Mouse (Mus musculus) embryo, embryonic 11 days (tissue): ENCODE measurements around the gene Gm28035.

ENCODE experiments used
- DNase-seq: peaks from one replicate; pipeline ENCODE4 v3.0.0-alpha.2; 2015

Gene Gm28035

DNA sequence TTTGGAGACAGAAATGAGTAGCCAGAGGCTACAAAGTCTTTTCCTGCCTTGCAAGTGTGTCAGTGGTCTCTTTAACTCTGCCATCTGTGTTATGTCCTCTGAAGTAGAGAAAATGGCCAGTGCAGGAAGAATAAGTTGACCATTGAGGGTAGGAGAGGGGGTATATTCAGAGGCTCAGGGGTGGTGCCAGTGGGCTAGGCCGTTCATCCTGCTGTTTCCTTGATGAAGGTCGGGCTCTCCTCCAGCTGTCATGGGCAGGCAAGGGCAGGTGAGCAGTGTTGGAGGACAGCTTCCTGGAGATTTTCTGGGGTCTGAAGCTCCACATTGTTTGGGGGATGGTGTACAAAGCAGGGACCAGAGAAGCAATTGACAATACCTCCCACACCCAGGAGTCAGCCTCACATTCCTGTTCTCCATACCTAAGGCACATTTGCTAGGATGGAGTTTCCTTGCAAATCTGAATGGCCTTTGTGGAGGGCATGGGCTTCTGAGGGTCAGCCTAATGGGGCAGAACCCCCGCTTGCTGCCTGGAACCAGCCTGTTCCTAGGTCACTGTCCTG is 1.4 kb upstream of the Gm28035 start:
- no peak for DNase-seq

DNA sequence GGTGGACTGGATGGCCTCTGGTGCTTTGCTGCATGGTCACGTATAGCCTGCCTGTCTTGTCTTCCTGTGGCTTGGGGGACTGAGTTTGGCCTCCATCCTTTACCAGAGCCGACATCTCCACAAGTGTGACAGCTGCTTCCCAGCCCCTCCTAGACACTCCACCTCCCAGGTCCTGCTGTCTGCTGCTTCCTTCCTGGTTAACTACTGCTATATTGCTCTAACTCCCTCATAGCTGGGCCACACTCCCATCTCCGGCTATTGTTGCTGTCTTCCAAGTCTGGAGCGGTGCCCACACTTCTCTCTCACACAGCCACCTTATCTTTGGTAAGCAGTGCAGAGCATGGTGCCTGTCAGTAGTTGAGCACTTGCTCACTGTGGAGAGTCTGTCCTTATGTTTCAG is 590 bp upstream of the Gm28035 start:
- no peak for DNase-seq

DNA sequence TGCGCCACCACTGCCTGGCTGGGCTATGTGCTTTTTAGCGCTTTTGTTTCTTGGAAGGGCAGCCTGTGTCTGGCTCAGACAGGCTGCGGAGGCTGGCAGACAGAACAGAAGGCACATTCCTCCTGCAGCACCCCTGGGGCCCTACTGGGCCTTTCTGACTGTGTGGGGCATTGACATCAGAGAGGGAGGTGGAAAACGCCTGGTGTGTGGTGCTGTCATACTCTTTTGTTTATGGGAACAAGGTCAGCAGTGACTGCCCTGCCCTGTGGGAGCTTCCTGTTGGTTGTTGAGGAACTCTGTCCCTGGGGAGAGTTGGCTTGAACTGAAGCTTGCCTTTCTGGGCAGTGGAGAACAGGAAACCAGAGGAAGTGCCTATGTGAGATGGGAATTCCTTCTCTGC is 2.1 kb downstream of the Gm28035 start:
- DNase-seq: peak; percentile 73

DNA sequence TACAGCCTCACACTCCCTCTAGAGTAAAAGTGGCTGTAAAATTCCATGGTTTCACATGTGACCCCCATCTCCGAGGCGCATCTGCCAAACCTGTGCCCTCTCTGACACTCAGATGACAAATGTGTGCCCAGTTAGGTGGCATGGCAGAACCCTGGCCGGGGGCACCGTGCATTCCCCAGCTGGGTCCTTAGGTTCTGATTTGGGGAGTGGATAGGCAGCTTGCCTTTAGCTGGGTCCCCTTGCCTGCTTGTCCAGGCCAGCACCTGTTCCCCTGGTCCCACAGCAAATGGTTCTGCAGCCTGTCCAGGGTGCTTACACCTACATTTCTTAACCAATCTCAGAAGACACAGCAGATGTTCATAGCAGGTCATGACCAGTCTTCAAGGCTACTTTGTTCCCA is 3.0 kb downstream of the Gm28035 start:
- no peak for DNase-seq

DNA sequence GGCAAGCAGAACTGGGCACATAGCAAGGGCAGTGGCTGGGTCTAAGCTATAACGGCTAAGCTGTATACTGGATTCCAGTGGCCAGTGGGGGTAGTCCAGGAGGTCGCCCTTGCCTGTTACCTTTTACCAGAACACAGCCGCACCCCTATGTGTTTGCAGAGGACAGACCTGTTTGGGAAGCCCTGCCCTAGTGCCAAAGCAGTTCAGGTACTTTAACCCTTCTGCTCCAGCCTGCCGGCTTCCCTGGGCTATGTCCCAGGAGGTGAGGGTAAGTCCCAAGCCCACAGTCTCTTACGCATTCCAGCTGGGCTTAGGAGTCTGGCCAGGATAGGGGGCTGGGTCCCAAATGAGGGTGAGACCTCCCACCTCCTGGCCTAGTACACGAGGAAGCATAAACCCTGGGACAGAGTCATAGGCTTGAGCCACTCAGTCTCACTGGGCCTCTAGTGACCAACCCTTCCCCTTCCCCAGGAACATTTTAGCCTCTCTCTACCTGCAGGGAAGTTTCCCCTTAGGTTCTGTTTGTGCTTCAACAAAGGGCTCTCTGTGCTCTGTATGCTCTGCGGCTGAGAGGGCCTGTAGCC is 4.3 kb downstream of the Gm28035 start:
- DNase-seq: no peak

DNA sequence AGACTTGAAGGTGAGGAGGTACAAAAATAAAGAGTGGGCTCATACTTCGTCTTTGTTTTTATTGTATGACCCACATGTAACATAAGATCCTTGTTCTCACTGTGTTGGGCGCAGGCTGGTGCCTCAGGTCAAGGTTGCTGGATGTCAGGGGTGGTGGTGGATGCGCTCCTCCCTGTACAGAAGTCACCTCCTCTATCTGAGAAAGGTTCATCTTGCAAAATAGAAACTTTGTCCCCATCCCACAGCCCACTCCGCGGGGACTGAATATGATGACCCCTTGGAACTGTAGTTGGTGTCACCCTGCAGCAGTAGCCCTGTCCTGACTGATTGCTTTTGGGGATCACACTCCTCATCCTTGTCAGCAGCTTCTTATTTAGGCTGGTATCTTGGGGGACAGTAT is 6.7 kb downstream of the Gm28035 start:
- DNase-seq: no peak

DNA sequence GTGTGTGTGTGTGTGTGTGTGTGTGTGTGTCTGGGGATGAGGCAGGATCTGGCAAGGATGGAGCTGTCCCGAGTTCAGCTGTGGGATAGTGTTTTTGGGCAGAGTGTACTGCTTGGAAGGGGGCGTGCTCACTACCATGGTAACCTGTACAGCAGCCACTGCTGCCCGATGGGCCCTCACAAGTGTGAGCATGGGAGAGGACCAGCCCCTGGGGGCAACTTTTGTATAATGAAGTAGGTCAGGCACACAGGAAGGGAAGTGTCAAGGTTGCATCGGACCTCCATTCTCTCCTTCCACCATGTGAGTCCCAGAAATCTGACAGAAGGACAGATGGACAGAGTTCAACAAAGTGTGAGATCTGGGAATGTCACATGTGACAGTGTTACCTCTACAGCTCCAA is 7.3 kb downstream of the Gm28035 start:
- no peak for DNase-seq

DNA sequence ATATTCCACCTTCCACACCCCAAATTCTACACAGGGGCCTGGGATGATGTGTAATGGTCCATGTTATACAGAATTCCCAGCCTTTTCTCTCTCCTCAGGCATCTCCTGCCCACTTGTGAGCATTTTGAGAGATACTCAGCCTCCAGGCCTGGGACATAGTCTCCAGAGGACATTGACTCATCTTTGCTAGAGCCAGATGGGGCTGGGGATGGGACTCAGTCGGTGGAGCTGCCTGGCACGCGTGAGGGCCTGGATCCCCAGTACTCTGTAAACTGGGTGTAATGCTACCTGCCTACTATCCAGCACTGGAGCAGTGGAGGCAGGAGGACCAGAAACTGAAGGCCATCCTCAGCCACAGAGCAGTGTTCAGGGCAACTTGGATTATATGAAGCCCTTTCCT is 8.8 kb downstream of the Gm28035 start:
- DNase-seq: no peak

DNA sequence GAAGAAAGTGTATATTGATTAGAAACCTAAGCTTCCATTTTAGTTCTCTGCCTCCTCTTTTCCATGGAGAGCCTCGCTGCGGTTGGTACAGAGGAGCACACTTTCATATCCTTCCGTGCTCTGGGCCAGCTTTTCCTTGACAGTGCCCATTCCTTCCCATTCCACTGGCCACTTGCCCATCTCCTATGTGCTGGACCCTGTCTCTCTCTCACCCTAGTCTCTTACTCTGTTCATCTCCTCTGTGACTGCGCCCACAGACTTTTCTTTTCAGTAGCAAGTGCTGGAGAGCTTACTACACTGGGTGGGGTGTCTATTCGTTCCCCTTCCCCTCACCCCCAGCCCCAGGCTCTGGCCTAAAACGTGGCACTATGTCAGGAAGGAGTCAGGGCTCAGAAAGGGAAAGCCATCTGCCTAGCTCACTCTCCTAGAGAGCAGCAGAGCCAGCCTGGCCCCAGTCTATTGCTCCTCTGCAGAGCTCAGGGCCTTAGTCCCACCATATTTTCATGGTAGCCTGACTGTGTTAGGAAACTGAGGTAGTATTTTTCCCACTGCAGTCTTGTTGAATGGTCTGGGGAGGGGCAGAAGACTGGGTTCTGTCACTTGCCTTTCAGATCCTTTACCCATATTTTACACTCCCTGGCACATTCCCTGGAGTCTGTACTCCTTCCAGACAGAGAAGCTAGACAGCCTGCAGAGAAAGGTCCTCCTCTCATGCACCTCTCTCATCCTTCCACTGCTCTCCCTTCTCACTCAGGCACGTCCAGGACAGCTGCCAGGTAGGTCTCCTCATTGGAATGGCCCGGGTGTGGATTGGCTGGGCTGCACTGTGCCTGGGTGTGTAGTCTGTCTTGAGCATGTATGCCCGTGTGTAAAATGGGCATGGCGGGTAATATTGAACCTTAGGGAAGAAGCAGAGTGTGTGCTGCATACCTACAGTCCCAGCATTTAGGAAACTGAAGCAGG is 10.1 kb downstream of the Gm28035 start:
- no peak for DNase-seq

DNA sequence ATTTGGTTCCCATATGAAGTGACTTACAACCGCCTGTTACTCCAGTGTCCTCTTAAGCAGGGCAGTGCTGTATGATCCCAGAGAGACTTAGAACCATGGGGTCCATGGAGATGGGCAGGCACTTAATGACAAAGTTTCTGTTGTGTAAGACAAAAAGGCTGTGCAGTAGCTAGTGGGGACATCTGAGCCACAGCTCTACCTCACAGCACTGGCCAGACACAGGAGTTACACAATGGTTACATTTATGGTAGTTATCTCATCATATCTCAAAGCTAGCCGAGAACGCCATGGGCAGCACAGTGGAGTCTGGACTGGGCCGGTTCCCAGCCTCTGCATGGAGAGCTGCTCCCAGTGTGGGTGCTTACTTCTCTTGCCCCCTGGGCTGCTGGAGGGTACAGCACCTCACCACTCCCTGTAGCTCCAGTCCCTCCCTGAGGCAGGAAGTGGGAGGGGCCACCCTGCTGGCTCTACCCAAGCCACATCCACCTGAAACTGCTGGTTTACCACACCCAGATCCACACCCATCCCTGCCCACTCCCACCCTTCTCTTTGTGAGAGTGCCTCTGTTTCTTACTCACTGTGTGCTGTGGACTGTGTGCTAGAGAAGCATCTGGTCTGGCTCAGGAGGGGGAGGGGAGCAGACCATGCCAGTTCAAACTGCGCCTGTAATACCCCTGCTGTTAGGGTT is 11.2 kb downstream of the Gm28035 start:
- DNase-seq: no peak

DNA sequence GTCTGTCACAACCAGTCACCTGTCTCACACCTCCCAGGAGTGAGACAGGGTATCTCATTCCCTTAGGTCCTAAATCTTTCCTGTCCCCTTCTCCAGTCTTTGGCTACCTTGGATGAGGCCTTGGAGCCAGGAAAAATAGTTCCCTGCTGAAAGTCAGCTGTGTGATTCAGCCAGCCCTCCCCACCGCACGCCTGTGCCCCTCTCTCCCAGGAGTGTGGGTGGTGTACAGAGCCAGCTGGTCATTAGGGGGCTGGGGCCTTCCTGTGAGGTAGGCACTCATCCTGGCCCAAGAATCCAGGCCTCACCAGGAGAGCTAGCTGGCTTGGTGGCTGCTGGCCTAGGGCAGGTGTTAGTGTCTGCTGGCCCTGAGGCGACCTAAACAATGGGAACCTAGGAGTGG is 12.2 kb downstream of the Gm28035 start:
- DNase-seq: no peak

DNA sequence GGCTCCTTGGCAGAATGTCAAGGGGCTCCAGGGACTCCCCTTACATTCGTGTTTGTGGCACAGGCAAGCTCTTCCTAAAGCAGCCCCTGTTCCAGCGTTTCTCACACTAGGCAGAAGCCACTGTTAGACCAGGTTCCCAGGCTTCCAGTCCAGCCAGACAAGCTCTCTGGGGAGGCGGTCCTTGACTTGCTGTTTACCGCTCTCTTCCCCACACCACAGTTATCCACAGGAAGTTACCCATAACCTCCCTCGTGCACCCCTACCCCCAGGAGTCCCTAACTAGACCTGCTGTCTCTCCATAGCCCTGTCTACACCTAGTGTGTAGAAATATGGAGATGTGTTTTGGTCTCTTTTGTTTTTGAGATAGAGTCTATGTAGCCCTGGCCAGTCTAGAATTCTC is 13.4 kb downstream of the Gm28035 start:
- DNase-seq: no peak

DNA sequence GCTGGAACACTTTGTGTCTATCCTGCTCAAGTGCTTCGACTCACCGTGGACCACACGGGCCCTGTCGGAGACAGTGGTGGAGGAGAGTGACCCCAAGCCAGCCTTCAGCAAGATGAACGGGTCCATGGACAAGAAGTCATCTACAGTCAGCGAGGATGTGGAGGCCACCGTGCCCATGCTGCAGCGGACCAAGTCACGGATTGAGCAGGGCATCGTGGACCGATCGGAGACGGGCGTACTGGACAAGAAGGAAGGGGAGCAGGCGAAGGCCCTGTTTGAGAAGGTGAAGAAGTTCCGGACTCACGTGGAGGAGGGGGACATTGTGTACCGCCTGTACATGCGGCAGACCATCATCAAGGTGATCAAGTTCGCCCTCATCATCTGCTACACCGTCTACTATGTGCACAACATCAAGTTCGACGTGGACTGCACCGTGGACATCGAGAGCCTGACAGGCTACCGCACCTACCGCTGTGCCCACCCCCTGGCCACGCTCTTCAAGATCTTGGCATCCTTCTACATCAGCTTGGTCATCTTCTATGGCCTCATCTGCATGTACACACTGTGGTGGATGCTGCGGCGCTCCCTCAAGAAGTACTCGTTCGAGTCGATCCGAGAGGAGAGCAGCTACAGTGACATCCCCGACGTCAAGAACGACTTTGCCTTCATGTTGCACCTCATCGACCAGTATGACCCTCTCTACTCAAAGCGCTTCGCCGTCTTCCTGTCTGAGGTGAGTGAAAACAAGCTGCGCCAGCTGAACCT is 15.4 kb downstream of the Gm28035 start:
- no peak for DNase-seq

DNA sequence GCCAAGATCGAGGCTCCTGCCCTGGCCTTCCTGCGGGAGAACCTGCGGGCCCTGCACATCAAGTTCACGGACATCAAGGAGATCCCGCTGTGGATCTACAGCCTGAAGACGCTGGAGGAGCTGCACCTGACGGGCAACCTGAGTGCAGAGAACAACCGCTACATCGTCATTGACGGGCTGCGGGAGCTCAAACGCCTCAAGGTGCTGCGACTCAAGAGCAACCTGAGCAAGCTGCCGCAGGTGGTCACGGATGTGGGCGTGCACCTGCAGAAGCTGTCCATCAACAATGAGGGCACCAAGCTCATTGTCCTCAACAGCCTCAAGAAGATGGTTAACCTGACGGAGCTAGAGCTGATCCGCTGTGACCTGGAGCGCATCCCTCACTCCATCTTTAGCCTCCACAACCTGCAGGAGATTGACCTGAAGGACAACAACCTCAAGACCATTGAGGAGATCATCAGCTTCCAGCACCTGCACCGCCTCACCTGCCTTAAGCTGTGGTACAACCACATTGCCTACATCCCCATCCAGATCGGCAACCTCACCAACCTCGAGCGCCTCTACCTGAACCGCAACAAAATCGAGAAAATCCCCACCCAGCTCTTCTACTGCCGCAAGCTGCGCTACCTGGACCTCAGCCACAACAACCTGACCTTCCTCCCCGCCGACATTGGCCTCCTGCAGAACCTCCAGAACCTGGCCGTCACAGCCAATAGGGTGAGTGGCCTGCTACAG is 16.4 kb downstream of the Gm28035 start:
- no peak for DNase-seq

DNA sequence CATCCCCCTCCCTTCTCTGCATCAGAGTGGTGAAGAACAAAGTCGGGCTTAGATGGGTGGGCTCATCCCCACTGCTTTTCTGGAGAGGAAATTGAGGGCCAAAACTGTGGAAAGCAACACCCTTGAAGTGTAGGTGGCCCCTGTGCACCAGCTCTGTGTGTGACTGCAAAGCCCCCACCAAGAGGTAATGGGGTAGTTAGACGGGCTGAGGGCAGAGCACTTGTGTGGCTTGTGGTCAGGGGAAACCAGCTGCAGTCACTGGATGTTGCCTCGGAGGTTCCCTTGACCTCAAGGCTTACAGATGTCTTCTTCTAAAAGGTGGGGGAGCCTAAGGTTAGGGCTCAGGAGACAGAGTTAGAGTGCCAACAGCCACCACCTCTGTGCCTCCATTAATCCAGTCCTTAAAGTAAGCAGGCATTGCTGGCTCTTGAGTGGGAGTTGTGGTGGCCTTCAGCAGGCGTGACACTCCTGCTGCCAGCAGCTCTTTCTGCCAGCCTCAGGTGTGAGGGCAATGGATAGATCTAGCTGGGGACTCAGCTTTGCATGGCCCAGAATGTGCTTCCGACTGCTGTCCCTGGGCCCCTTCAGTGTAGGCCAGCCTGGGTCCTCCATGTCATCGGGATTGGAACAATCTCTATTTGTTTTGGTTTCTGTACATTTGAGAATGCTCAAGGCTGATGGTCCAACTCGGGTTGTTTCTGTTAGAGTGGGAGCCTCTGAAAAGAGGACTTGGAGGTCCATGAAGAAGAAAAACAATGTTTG is 17.5 kb downstream of the Gm28035 start:
- no peak for DNase-seq

DNA sequence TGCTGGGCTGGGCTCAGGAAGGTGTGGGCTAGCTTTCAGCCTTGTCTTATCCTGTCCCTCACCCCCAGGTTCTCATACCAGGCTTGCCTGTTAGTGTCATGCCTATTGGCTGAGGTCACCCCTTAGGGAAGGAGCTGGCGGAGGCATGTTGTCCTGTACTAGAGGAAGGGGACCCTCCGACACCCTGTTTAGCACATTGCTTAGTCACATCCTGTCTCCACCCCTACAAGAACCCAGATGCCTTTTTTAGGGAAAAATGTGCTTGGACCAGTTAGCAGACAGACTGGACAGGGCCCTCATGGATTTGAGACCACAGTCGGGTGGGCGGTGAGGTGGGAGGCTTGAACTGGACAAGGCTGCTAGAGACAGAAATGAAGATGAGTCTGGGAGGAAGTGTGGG is 18.2 kb downstream of the Gm28035 start:
- DNase-seq: no peak

DNA sequence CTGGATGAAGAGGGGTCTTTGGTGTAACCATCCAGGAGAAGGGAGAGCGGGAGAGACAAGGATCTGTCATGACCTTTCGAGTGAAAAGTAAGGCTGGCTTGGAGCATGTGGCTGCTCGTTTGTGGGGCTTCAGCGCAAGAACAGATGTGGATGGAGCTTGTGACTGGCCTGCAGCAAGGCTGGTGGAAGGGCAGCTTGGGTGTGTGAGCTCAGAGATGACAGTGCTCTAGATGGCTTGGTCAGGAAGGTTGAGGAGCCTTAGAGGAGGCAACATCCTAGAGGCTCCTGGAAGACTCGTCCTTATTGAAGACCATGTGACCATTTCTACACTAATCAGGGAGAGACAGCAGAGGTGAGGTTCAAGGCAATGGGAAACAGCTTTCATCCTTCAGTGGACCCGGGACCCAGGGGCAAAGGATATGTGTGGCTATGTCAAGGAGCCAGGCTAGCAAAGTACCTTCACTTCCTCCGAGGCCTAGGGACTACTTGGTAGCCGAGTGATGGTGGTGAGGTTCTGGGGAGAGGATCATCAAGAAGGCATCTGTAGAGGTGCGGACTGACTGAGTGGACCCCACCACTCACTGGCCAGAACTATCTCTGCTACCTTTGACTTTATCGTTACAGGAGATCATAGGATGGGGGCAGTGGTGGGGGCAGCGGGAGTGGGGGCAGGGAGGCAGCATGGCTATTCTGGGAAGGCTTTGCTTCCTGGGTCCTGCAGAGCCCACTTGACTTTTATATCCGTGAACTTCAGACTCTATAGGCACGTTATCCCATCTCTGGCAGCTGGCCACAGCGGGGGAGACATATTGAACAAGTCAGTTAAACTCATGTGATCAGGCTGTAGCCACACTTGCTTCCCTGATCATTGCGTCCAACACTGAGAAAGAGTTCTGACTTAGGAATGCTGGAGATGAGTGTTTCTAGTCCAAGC is 19.0 kb downstream of the Gm28035 start:
- no peak for DNase-seq

DNA sequence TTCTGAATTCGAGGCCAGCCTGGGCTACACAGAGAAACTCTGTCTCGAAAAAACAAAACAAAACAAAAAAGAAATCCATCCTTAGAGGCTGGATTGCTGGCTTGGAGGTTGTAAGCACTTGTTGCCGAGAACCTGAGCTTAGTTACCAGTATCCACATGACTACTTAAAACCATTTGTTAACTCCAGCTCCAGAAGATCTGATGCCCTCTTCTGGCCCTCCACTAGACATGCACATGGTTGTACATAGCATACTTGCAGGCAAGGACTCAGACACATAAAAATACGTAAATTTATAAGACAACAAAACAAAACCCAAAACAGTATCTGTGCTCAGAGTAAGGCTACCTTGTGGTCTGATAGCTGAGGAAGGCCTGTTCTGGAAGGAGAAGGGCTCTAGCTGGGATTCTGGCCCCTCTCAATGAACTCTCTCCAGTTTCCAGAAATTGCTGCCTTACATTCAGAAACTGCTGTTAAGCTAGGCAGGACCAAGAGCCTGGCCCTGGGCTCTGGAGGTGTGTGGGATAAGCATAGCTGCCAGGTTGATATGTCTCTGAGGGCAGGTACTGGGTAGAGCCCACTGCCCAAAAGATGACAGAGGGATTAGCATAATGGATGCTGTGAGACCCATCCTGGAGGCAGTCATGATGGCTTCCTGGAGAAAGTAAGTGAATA is 20.8 kb downstream of the Gm28035 start:
- no peak for DNase-seq
